Mouse (Mus musculus) G1E (cell line): ENCODE results near the gene Cblc.

Source experiments
- CTCF ChIP-seq: IDR thresholded peaks from 2 replicates; pipeline ENCODE4 v1.5.1; 2012; ENCODE audit warnings: low read depth, low read length, inconsistent platforms, mixed read lengths
- GATA1 ChIP-seq: IDR thresholded peaks from 2 replicates; pipeline ENCODE4 v1.6.1; 2012; ENCODE audit warnings: borderline replicate concordance, low read length, inconsistent platforms, mixed read lengths
- GATA2 ChIP-seq: IDR thresholded peaks from 2 replicates; pipeline ENCODE4 v1.6.1; 2012; ENCODE audit warnings: low read depth, low read length, inconsistent platforms, borderline replicate concordance
- TAL1 ChIP-seq: conservative IDR thresholded peaks from 2 replicates; pipeline ENCODE4 v1.6.1; 2012; ENCODE audit warnings: low read depth, low read length, inconsistent platforms, mixed read lengths

DNA sequence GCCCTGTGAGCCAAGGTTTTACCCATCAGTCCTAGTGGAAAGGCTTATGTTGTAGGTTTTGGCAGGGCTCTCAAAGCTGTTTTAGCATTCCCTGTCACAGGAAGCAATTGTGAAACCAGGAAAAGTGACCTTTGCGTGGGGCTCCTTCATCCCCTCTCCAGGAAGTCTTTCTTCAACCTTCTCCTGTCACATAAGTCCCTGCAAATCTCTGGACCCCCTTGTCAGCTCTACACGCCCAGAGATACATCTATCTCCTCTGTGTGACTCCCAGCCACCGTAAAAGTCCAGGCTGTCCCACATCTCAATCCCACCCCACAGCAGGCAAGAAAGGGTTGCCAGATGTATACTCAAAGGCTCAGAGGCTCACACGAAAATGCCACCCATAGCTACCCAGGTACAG lies 24.9 kb downstream of the Cblc start:
- TF ChIP-seq TAL1 (no peak), CTCF (no peak), GATA2 (no peak), GATA1 (no peak)
